Mouse (Mus musculus) hematopoietic stem cell, adult 5-6 weeks (primary cell): ENCODE results near the gene Spata5. TPM values are rescaled to one million over a fixed set of nuclear protein-coding genes. Genes with fewer than 3 reads are reported as not detected.
"Not testable (repeated sequence)": the region's sequence is repeated elsewhere in the genome, so short reads cannot be mapped to it uniquely, and the experiment has no call there.

Experiments
- ATAC-seq, 2 experiments: fragments of 125-278 bp in 1 of 2; replicated peaks in 1 of 2; 2 replicates each; pipeline ENCODE4 v1.8.0; 2016 to 2017; ENCODE audit warnings: inconsistent platforms in 2 of 2, mild to moderate bottlenecking in 2 of 2, moderate number of reproducible peaks in 2 of 2, low read depth in 1 of 2, moderate TSS enrichment in 1 of 2; ENCODE audit not compliant: low FRiP score in 2 of 2, poor library complexity in 2 of 2, severe bottlenecking in 2 of 2, insufficient read depth in 1 of 2, low TSS enrichment in 1 of 2
- total RNA-seq: library from RNA; stranded (forward); fragments of 172-1452, 232-1000 nt; gene quantifications from 2 replicates; pipeline ENCODE4 v1.2.3, GENCODE M21; 2017

Gene Spata5
- total RNA-seq, 1 experiment from 2014 or later, result 219 TPM

- no peak for ATAC-seq
Observed at GRCm38 (mm10) chr3:37482720-37483119, 63.0 kb downstream of the Spata5 start.

- no peak for ATAC-seq
Observed at GRCm38 (mm10) chr3:37483709-37484265, 64.1 kb downstream of the Spata5 start.

GRCm38 (mm10) chr3:37487639-37488038 is 67.9 kb downstream of the Spata5 start:
- ATAC-seq, result 0 out of 4 replicates have a peak, but pooled peaks of 1 of the 2 experiments have one; percentile 4

- no peak for ATAC-seq
Observed at GRCm38 (mm10) chr3:37488173-37488572, 68.5 kb downstream of the Spata5 start.

GRCm38 (mm10) chr3:37490025-37490424 is 70.3 kb downstream of the Spata5 start:
- ATAC-seq, result no peak

GRCm38 (mm10) chr3:37500939-37501338 is 81.2 kb downstream of the Spata5 start:
- ATAC-seq, result no peak

GRCm38 (mm10) chr3:37502552-37502951 is 82.9 kb downstream of the Spata5 start:
- no peak for ATAC-seq

- ATAC-seq, result no peak
Observed at GRCm38 (mm10) chr3:37503846-37504245, 84.2 kb downstream of the Spata5 start.

- ATAC-seq, result no peak
Observed at GRCm38 (mm10) chr3:37510055-37511032, 90.6 kb downstream of the Spata5 start.

- peak; percentile 77 to 81 for ATAC-seq
Observed at GRCm38 (mm10) chr3:37515485-37515884, 95.8 kb downstream of the Spata5 start.

GRCm38 (mm10) chr3:37516379-37516778 is 96.7 kb downstream of the Spata5 start:
- ATAC-seq, result no peak

- ATAC-seq, result no peak
Observed at GRCm38 (mm10) chr3:37518611-37519010, 98.9 kb downstream of the Spata5 start.

GRCm38 (mm10) chr3:37520334-37521023 is 100.8 kb downstream of the Spata5 start:
- ATAC-seq, result no peak

GRCm38 (mm10) chr3:37532079-37532478 is 112.4 kb downstream of the Spata5 start:
- ATAC-seq, result peak in 1 of 2 experiments; percentile 29; a peak in 1 of 4 replicates

- ATAC-seq, result not testable (repeated sequence)
Observed at GRCm38 (mm10) chr3:37540701-37541100, 121.0 kb downstream of the Spata5 start.

- no peak for ATAC-seq
Observed at GRCm38 (mm10) chr3:37546351-37546750, 126.7 kb downstream of the Spata5 start.

- ATAC-seq, result peak in 1 of 2 experiments; percentile 32; a peak in 1 of 4 replicates
Observed at GRCm38 (mm10) chr3:37550190-37550589, 130.5 kb downstream of the Spata5 start.

GRCm38 (mm10) chr3:37550594-37550993 is 130.9 kb downstream of the Spata5 start:
- ATAC-seq, result no peak
